Mouse (Mus musculus) heart, embryonic 12.5 days (tissue): ENCODE measurements around the gene Tmem259. TPM values are rescaled to one million over a fixed set of nuclear protein-coding genes. Genes with fewer than 3 reads are reported as not detected.

ENCODE experiments used
- ATAC-seq: fragments of 200-750 bp; cut with Nextera tagmentation; 2 replicates; pipeline ENCODE4 v1.8.0; 2017; ENCODE audit warnings: moderate TSS enrichment, moderate library complexity; ENCODE audit not compliant: insufficient number of reproducible peaks, low FRiP score
- H3K27ac ChIP-seq: fragments of 300-500 bp; sonication (generic); 2 replicates; pipeline ENCODE4 v1.5.1; 2016; ENCODE audit warnings: mild to moderate bottlenecking, moderate library complexity; ENCODE audit not compliant: poor library complexity, severe bottlenecking
- H3K27me3 ChIP-seq: fragments of 300-500 bp; sonication (generic); replicated peaks from 2 replicates; pipeline ENCODE4 v1.6.1; 2016; ENCODE audit warnings: mild to moderate bottlenecking, moderate library complexity
- H3K36me3 ChIP-seq: fragments of 300-500 bp; sonication (generic); 2 replicates; pipeline ENCODE4 v1.6.1; 2016; ENCODE audit warnings: mild to moderate bottlenecking, moderate library complexity
- H3K4me1 ChIP-seq: fragments of 300-500 bp; sonication (generic); replicated peaks from 2 replicates; pipeline ENCODE4 v1.6.1; 2016; ENCODE audit warnings: mild to moderate bottlenecking
- H3K4me2 ChIP-seq: fragments of 300-500 bp; sonication (generic); 2 replicates; pipeline ENCODE4 v1.6.1; 2016; ENCODE audit warnings: mild to moderate bottlenecking, moderate library complexity
- H3K4me3 ChIP-seq: fragments of 300-500 bp; sonication (generic); 2 replicates; pipeline ENCODE4 v1.5.1; 2016; ENCODE audit warnings: mild to moderate bottlenecking
- H3K9ac ChIP-seq: fragments of 300-500 bp; sonication (generic); 2 replicates; pipeline ENCODE4 v1.6.1; 2016; ENCODE audit warnings: mild to moderate bottlenecking, moderate library complexity
- H3K9me3 ChIP-seq: fragments of 300-500 bp; sonication (generic); replicated peaks from 2 replicates; pipeline ENCODE4 v1.6.1; 2016; ENCODE audit warnings: mild to moderate bottlenecking, moderate library complexity
- WGBS: fragments of 180-500 bp; shearing (Covaris S2); methylation state at CpG from one replicate; pipeline ENCODE4 v1.1.7; 2016; 5-methylcytosine and 5-hydroxymethylcytosine counted together
- polyA plus RNA-seq: library from polyadenylated mRNA; unstranded; fragments of >200 nt; fragmentation: Nextera tagmentation; extraction: Ambion mirVana; gene quantifications from 2 replicates; pipeline ENCODE4 v1.2.1, GENCODE M21; 2016

The Tmem259 gene
- polyA plus RNA-seq, 1 experiment from 2014 or later = 20.8 TPM

DNA sequence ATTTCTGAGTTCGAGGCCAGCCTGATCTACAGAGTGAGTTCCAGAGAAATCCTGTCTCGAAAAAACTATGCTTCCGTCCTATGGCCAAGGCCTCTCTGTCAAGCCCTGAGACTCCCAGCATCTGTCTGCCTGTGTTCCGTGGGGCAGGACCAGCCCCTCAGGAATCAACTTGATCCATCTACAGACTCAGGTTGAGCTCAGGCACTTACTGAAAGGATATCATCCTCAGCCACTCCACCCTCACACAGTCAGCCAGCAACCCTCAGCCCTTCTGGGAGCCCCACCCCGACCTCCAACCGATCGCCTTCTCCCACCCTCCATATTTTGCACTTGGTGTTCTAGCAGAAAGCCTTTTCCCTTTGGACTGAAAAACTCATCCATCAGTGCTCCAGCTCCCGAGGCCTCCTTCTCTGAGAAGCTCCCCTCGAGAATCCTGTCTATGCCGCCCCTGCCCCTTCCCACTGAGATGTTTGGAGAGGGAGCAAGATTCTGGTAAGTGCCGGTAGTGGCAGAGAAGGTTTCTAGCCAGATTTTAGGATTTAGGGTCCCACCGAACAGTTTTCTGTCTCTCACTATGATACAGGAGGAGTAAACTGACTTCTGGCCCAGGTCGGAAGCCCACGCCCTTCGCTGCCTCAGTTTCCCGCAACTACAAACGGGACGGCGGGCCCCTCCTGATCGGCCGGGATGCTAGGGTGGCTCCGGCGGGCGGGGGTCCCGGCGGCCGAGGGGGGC is 3.8 kb upstream of the Tmem259 start:
- H3K27me3 ChIP-seq = no peaks in the 10 kb centered on the region
- H3K4me1 ChIP-seq = peaks cover 54% of the 10 kb centered on the region
- 8% methylated on average over 27 of the region's 27 CpGs for WGBS
- H3K36me3 ChIP-seq = peaks cover 23% of the 10 kb centered on the region
- H3K4me3 ChIP-seq = peak overlapping the region; percentile 82
- peaks cover 12% of the 10 kb centered on the region; the same call in 1 of the 2 replicates for H3K9me3 ChIP-seq
- H3K27ac ChIP-seq = peak overlapping the region; percentile 94
- H3K9ac ChIP-seq = peak overlapping the region; percentile 89
- ATAC-seq = no peak
- H3K4me2 ChIP-seq = peak overlapping the region; percentile 90

DNA sequence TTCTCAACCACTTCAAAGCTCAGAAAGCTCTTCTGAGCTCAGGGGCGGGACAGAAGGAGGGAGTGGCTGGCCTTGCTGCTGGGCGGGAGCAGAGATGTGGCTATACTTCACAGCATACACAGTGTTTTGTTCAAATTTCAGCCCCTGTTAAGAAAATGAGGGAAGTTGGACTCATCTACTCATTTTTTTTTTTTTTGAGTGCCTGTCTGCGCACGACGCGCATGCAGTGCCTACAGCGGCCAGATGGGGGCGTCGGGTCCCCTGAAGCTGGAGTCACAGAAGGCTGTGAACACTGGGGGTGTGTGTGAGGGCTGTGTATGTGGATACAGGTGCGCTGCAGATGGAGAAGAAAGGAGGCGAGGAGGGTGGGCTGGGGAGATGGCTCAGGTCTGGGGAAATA is 2.8 kb upstream of the Tmem259 start:
- Histone ChIP-seq H3K9me3 (peaks cover 7% of the 10 kb centered on the region; the same call in 1 of the 2 replicates), H3K4me1 (peaks cover 61% of the 10 kb centered on the region), H3K27ac (peak overlapping the region; percentile 94), H3K9ac (peak overlapping the region; percentile 89), H3K27me3 (no peaks in the 10 kb centered on the region), H3K4me3 (no peak overlapping the region), H3K4me2 (peak overlapping the region; percentile 90), H3K36me3 (peaks cover 14% of the 10 kb centered on the region)
- 7% methylated on average over 11 of the region's 11 CpGs for WGBS
- no peak for ATAC-seq

GRCm38 (mm10) chr10:79986232-79986878 is 2.2 kb upstream of the Tmem259 start:
- peak overlapping the region; percentile 82; the same call in 1 of the 2 replicates for H3K4me3 ChIP-seq
- peaks cover 11% of the 10 kb centered on the region for H3K36me3 ChIP-seq
- peak overlapping the region; percentile 94 for H3K27ac ChIP-seq
- peaks cover 5% of the 10 kb centered on the region; the same call in 1 of the 2 replicates for H3K9me3 ChIP-seq
- 25% methylated on average over 6 of the region's 6 CpGs for WGBS
- peaks cover 66% of the 10 kb centered on the region for H3K4me1 ChIP-seq
- ATAC-seq = no peak
- H3K9ac ChIP-seq = peak overlapping the region; percentile 73
- no peaks in the 10 kb centered on the region for H3K27me3 ChIP-seq
- H3K4me2 ChIP-seq = peak overlapping the region; percentile 90

DNA sequence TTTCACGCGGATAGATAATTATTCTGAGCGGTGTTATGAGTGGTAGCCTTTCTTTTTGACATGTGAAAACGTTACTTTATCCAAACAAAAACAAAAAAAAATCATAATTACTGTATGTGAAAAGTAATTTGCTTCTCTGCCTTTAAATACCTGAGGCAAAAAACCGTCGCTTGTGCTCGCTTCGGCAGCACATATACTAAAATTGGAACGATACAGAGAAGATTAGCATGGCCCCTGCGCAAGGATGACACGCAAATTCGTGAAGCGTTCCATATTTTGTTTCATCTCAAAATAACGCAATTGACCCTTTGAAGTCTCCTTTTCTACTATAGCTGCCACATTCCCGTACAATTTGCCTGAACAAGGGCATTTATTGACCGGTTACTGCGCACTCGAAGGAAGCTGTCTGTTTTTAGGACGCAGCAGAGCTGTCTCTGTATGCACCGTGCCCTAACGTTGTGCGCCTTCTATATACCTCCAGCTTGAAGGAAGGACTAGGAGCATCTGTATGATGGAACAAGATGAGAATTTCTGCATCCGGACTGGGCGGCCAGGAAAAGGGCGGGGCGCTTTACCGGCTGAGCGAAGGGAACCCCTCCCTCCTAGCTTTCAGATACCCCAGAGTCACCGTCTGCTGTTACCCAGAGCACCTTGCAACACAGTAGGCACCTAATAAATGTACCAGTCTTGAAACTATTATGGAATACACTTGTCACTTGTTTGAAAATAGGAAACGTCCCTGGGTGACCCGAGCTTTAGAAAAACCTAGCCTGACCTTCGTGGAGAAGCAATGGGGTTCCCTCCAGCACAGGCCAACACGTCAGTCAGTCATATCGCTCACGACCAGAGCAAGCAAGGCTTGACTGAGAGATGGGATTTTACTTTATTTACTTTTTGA is 1.5 kb upstream of the Tmem259 start:
- peak overlapping the region; percentile 82 for H3K4me3 ChIP-seq
- H3K9me3 ChIP-seq = no peaks in the 10 kb centered on the region
- 0 out of 2 replicates have a peak, but pooled peaks have one; percentile 5 for ATAC-seq
- 4% methylated on average over 35 of the region's 35 CpGs for WGBS
- H3K27ac ChIP-seq = peak overlapping the region; percentile 94
- H3K27me3 ChIP-seq = no peaks in the 10 kb centered on the region
- peak overlapping the region; percentile 97 for H3K9ac ChIP-seq
- H3K4me1 ChIP-seq = peaks cover 67% of the 10 kb centered on the region
- peak overlapping the region; percentile 90 for H3K4me2 ChIP-seq
- H3K36me3 ChIP-seq = peaks cover 10% of the 10 kb centered on the region

GRCm38 (mm10) chr10:79984871-79985270 is 741 bp upstream of the Tmem259 start:
- peak; percentile 92 for ATAC-seq
- H3K4me2 ChIP-seq = peak overlapping the region; percentile 90
- peak overlapping the region; percentile 82 for H3K4me3 ChIP-seq
- H3K4me1 ChIP-seq = peaks cover 69% of the 10 kb centered on the region
- peaks cover 10% of the 10 kb centered on the region for H3K36me3 ChIP-seq
- WGBS = under 1% methylated on average over 22 of the region's 22 CpGs
- H3K9me3 ChIP-seq = no peaks in the 10 kb centered on the region
- no peaks in the 10 kb centered on the region for H3K27me3 ChIP-seq
- peak overlapping the region; percentile 94 for H3K27ac ChIP-seq
- H3K9ac ChIP-seq = peak overlapping the region; percentile 97

GRCm38 (mm10) chr10:79983670-79984069 is 460 bp downstream of the Tmem259 start:
- Histone ChIP-seq H3K4me2 (peak overlapping the region; percentile 90), H3K27me3 (no peaks in the 10 kb centered on the region), H3K4me1 (peaks cover 64% of the 10 kb centered on the region), H3K36me3 (peaks cover 20% of the 10 kb centered on the region), H3K9me3 (no peaks in the 10 kb centered on the region), H3K4me3 (peak overlapping the region; percentile 82), H3K9ac (peak overlapping the region; percentile 97), H3K27ac (peak overlapping the region; percentile 94)
- 4% methylated on average over 18 of the region's 21 CpGs for WGBS
- 0 out of 2 replicates have a peak, but pooled peaks have one; percentile 0 for ATAC-seq

DNA sequence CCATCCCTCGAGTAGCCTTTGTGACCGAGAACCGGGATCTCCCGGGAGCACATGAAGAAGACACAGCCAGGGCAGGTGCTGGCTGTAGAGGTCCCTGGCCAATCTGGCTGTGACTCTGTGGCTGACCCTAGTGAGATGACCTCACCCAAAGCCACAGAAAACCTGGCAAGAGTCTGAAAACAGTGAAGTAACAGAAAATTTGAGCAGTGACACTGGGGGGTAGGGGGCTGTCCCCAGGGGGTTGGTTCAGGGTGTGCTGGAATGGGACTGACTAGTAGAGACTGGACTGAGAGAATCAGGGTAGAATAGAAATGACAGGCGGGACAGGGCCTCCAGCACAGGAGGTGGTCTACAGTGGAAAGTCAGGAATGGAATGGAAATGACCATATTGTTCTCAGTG is 925 bp downstream of the Tmem259 start:
- Histone ChIP-seq H3K4me1 (peaks cover 64% of the 10 kb centered on the region), H3K27me3 (no peaks in the 10 kb centered on the region), H3K27ac (peak overlapping the region; percentile 94; the same call in 1 of the 2 replicates), H3K9me3 (no peaks in the 10 kb centered on the region), H3K36me3 (peaks cover 25% of the 10 kb centered on the region), H3K9ac (peak overlapping the region; percentile 97), H3K4me3 (peak overlapping the region; percentile 82), H3K4me2 (peak overlapping the region; percentile 90)
- ATAC-seq = no peak
- 71% methylated on average over 5 of the region's 5 CpGs for WGBS

DNA sequence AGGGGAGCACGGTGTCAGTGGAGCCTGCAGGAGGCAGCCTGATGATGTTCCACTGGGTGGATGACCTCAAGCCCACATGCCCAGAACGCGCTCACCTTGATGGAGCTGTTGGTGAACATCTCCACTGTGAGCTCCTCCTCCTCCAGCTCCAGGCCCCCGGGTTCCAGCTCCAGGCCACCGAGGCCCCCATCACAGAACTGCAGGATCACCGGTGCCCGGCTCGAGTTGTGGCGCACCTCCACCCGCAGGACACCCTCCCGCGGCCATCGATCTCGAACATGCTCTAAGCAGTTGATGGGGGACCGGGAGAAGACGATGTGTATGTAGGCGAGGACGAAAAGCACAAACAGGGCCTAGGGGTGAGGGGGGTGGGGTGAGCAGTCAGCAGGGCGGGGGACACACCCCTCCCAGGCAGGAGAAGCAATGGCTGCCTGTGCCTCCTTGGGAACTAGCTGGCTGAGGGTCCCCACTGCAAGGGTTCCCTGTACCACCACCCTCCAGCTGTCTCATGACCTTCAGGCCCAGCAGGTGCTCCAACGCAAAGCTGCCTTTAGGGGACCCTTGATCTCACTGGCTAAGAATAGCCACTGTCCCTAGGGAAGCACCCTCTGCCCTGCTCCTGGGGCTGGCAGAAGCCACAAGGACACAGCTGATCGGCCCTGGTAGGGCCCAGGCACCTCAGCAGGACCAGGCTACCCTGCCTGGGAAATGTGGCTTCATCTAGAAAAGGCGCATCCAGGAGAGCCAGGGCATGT is 4.6 kb downstream of the Tmem259 start:
- Histone ChIP-seq H3K4me3 (no peak overlapping the region), H3K9me3 (0 out of 2 replicates have a peak, but pooled peaks cover 5% of the 10 kb centered on the region), H3K4me2 (no peak overlapping the region), H3K27ac (no peak overlapping the region), H3K9ac (peak overlapping the region; percentile 40; the same call in 1 of the 2 replicates), H3K4me1 (peaks cover 39% of the 10 kb centered on the region), H3K27me3 (no peaks in the 10 kb centered on the region), H3K36me3 (peaks cover 56% of the 10 kb centered on the region)
- 87% methylated on average over 22 of the region's 22 CpGs for WGBS
- no peak for ATAC-seq

DNA sequence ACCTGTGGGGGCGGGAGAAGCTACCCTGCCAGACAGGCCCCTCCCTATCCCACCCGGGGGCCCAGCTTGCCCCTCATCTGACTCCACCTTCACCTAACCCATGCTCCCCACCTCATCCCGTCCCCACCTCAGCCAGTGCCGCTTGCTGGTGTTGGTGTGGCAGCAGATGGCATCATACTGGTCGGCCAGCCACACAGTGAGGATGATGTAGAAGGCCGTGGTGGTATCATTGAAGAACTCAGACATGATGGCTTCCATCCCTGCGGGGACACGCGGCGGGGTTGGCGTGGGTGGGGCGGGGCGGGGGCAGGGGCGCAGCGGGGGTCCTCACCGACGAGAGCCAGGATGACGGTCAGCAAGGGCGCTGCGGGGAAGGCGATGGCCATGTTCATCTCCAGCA is 6.1 kb downstream of the Tmem259 start:
- Histone ChIP-seq H3K27ac (no peak overlapping the region), H3K4me2 (no peak overlapping the region), H3K36me3 (peaks cover 62% of the 10 kb centered on the region), H3K4me1 (peaks cover 33% of the 10 kb centered on the region), H3K4me3 (no peak overlapping the region), H3K9ac (no peak overlapping the region), H3K9me3 (0 out of 2 replicates have a peak, but pooled peaks cover 5% of the 10 kb centered on the region), H3K27me3 (peaks cover 9% of the 10 kb centered on the region)
- WGBS = 95% methylated on average over 21 of the region's 21 CpGs
- ATAC-seq = no peak

DNA sequence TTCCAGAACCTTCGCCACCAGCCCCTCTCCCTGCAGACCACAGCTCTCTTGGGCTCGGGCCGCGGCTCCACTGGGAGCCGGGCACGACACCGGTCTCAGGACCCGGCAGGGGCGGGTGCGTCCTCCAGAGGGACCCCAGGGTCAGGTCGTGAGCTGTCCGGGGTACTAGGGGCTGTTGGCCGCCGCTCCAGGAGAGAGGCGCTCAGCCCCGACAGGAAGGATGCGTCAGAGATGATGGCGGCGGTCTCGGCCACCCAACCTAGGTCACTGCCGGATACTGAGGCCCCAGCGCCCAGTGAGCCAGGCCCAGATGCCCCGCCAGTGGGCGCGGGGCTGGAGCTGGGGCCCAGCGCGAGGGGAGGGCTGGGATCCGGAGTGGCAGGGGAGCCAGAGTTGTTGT is 6.8 kb downstream of the Tmem259 start:
- 0 out of 2 replicates have a peak, but pooled peaks cover 5% of the 10 kb centered on the region for H3K9me3 ChIP-seq
- no peak overlapping the region for H3K27ac ChIP-seq
- H3K4me1 ChIP-seq = peaks cover 30% of the 10 kb centered on the region
- WGBS = 79% methylated on average over 28 of the region's 28 CpGs
- H3K27me3 ChIP-seq = peaks cover 17% of the 10 kb centered on the region
- H3K4me2 ChIP-seq = no peak overlapping the region
- no peak for ATAC-seq
- H3K36me3 ChIP-seq = peaks cover 62% of the 10 kb centered on the region
- H3K9ac ChIP-seq = no peak overlapping the region
- H3K4me3 ChIP-seq = no peak overlapping the region
